Mouse (Mus musculus): Measurements from ENCODE around the gene Rhov. TPM values are rescaled to one million over a fixed set of nuclear protein-coding genes. Genes with fewer than 3 reads are reported as not detected.

The Rhov gene
- polyA plus RNA-seq (2012; ENCODE audit: insufficient read depth, insufficient read length, low replicate concordance, missing spikeins) = not detected in 2 replicates

- no peak within 1 kb of the TSS for H3K27ac ChIP-seq (ENCODE audit: insufficient read depth, low read depth, low read length)
- peak within 1 kb of the TSS; percentile 58 for H3K4me3 ChIP-seq (ENCODE audit: insufficient read depth, low read depth, low read length)
- WGBS = under 1% methylated on average over 49 of the region's 49 CpGs
- H3K4me1 ChIP-seq (ENCODE audit: control insufficient read depth, insufficient read depth, low read length) = peaks cover 13% of the 10 kb centered on the region
- TF ChIP-seq CTCF (IDR thresholded peaks at IDR 0.05; ENCODE audit: insufficient read depth, low read depth, low read length) (peak; percentile 39; the same call in 1 of the 2 replicates), POLR2A (IDR thresholded peaks at IDR 0.05; ENCODE audit: insufficient read depth, low read depth, low read length) (no peak)
Measured at GRCm38 (mm10) chr2:119270643-119271331, at the start of gene Rhov. Gene Rhov (minus strand): TSS chr2:119271272.

GRCm38 (mm10) chr2:119320571-119320970 lies 49.5 kb upstream of the Rhov start:
- TF ChIP-seq POLR2A (IDR thresholded peaks at IDR 0.05; ENCODE audit: insufficient read depth, low read depth, low read length) (no peak), CTCF (IDR thresholded peaks at IDR 0.05; ENCODE audit: insufficient read depth, low read depth, low read length) (no peak)
- Histone ChIP-seq H3K4me1 (ENCODE audit: control insufficient read depth, insufficient read depth, low read length) (peaks cover 35% of the 10 kb centered on the region), H3K4me3 (ENCODE audit: insufficient read depth, low read depth, low read length) (no peak overlapping the region), H3K27ac (ENCODE audit: insufficient read depth, low read depth, low read length) (no peak overlapping the region)
- WGBS = 63% methylated on average over 8 of the region's 8 CpGs

GRCm38 (mm10) chr2:119318043-119318710 lies 47.1 kb upstream of the Rhov start:
- Histone ChIP-seq H3K27ac (ENCODE audit: insufficient read depth, low read depth, low read length) (no peak overlapping the region), H3K4me3 (ENCODE audit: insufficient read depth, low read depth, low read length) (no peak overlapping the region), H3K4me1 (ENCODE audit: control insufficient read depth, insufficient read depth, low read length) (peaks cover 25% of the 10 kb centered on the region)
- 89% methylated on average over 3 of the region's 3 CpGs for WGBS
- no peak for TF ChIP-seq POLR2A (IDR thresholded peaks at IDR 0.05; ENCODE audit: insufficient read depth, low read depth, low read length)
- TF ChIP-seq CTCF (IDR thresholded peaks at IDR 0.05; ENCODE audit: insufficient read depth, low read depth, low read length) = no peak

- WGBS = 66% methylated on average over 12 of the region's 12 CpGs
- H3K4me3 ChIP-seq (ENCODE audit: insufficient read depth, low read depth, low read length) = no peak overlapping the region
- H3K4me1 ChIP-seq (ENCODE audit: control insufficient read depth, insufficient read depth, low read length) = peaks cover 8% of the 10 kb centered on the region
- no peak for TF ChIP-seq POLR2A (IDR thresholded peaks at IDR 0.05; ENCODE audit: insufficient read depth, low read depth, low read length)
- no peak for TF ChIP-seq CTCF (IDR thresholded peaks at IDR 0.05; ENCODE audit: insufficient read depth, low read depth, low read length)
- H3K27ac ChIP-seq (ENCODE audit: insufficient read depth, low read depth, low read length) = no peak overlapping the region
Measured at GRCm38 (mm10) chr2:119314742-119315310, 43.8 kb upstream of the Rhov start.

- Histone ChIP-seq H3K4me3 (ENCODE audit: insufficient read depth, low read depth, low read length) (no peak overlapping the region), H3K27ac (ENCODE audit: insufficient read depth, low read depth, low read length) (no peak overlapping the region), H3K4me1 (ENCODE audit: control insufficient read depth, insufficient read depth, low read length) (peaks cover 8% of the 10 kb centered on the region)
- WGBS = 32% methylated on average over 10 of the region's 10 CpGs
- TF ChIP-seq CTCF (IDR thresholded peaks at IDR 0.05; ENCODE audit: insufficient read depth, low read depth, low read length) (no peak), POLR2A (IDR thresholded peaks at IDR 0.05; ENCODE audit: insufficient read depth, low read depth, low read length) (no peak)
Measured at GRCm38 (mm10) chr2:119313780-119314479, 42.9 kb upstream of the Rhov start.

- no peak for TF ChIP-seq CTCF (IDR thresholded peaks at IDR 0.05; ENCODE audit: insufficient read depth, low read depth, low read length)
- TF ChIP-seq POLR2A (IDR thresholded peaks at IDR 0.05; ENCODE audit: insufficient read depth, low read depth, low read length) = no peak
- H3K27ac ChIP-seq (ENCODE audit: insufficient read depth, low read depth, low read length) = no peak overlapping the region
- 62% methylated on average over 2 of the region's 2 CpGs for WGBS
Measured at GRCm38 (mm10) chr2:119312380-119312958, 41.4 kb upstream of the Rhov start.

GRCm38 (mm10) chr2:119311544-119311943 lies 40.5 kb upstream of the Rhov start:
- peaks cover 8% of the 10 kb centered on the region for H3K4me1 ChIP-seq (ENCODE audit: control insufficient read depth, insufficient read depth, low read length)
- TF ChIP-seq POLR2A (IDR thresholded peaks at IDR 0.05; ENCODE audit: insufficient read depth, low read depth, low read length) (no peak), CTCF (IDR thresholded peaks at IDR 0.05; ENCODE audit: insufficient read depth, low read depth, low read length) (no peak)
- WGBS = 66% methylated on average over 12 of the region's 12 CpGs
- H3K27ac ChIP-seq (ENCODE audit: insufficient read depth, low read depth, low read length) = no peak overlapping the region
- no peak overlapping the region for H3K4me3 ChIP-seq (ENCODE audit: insufficient read depth, low read depth, low read length)

More at GRCm38 (mm10) chr2:119312380-119312958, 41.4 kb upstream of the Rhov start:
- peaks cover 8% of the 10 kb centered on the region for H3K4me1 ChIP-seq (ENCODE audit: control insufficient read depth, insufficient read depth, low read length)
- H3K4me3 ChIP-seq (ENCODE audit: insufficient read depth, low read depth, low read length) = no peak overlapping the region

- WGBS = 49% methylated on average over 3 of the region's 3 CpGs
- TF ChIP-seq POLR2A (IDR thresholded peaks at IDR 0.05; ENCODE audit: insufficient read depth, low read depth, low read length) (no peak), CTCF (IDR thresholded peaks at IDR 0.05; ENCODE audit: insufficient read depth, low read depth, low read length) (no peak)
- H3K4me3 ChIP-seq (ENCODE audit: insufficient read depth, low read depth, low read length) = no peak overlapping the region
- H3K27ac ChIP-seq (ENCODE audit: insufficient read depth, low read depth, low read length) = no peak overlapping the region
- H3K4me1 ChIP-seq (ENCODE audit: control insufficient read depth, insufficient read depth, low read length) = peaks cover 16% of the 10 kb centered on the region
Measured at GRCm38 (mm10) chr2:119304798-119305208, 33.7 kb upstream of the Rhov start.

All from olfactory bulb, adult 2 months (tissue).